Mouse (Mus musculus) right cerebral cortex, adult 2 months (tissue): ENCODE data around the gene Ankrd22.

Experiments
- DNase-seq, 2 experiments: peaks; one replicate each; pipeline ENCODE4 v3.0.0; 2021 to 2022; ENCODE audit warnings: low spot score in 2 of 2

Gene Ankrd22

DNA sequence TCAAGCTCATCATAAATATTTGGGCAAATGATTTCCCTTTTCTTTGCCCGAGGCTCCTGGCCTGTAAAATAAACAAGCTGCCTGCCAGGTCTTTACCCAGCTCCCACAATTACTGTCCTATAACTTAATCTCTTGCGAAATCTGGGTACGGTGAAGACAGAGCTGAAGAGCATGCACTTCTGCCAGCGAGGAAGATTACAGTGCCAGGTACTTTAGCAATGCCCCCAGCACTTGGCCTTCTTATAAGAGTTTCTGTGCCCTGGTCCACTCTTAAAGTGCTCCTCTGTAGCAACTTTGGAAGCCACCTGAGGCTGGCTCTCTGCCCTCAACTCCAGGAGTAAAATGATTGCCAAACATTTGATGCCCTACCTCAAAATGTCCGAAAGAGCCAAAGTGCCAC lies 70.5 kb downstream of the Ankrd22 start:
- no peak for DNase-seq

DNA sequence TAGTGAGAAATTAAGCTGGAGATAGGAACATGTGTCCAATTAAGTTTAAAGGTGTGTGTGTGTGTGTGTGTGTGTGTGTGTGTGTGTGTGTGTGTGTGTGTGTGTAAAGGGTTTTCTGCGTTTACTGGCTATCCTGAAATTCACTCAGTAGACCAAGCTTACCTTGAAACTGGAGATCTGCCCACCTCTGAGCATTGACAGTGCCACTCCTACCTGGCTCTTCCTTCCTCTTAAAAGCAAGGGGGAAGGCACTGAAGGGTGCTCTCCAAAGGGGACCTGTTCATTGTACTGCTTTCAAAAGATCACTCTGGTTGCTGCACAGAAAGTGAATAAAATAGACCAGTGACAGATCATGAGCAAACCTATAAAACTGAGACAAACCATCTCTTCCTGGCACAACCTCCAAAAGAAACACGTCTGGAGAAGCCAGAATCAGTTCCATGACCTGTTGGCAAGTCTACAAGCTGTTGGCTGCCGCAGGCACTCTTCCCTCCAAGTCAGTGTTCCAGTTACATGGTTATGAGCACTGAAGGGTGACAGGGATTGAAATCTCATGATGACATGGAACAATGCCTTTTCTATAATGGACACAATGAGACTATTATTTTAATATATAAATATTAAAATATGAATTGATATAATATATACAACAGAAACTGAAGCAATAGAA lies 76.7 kb downstream of the Ankrd22 start:
- DNase-seq = no peak

DNA sequence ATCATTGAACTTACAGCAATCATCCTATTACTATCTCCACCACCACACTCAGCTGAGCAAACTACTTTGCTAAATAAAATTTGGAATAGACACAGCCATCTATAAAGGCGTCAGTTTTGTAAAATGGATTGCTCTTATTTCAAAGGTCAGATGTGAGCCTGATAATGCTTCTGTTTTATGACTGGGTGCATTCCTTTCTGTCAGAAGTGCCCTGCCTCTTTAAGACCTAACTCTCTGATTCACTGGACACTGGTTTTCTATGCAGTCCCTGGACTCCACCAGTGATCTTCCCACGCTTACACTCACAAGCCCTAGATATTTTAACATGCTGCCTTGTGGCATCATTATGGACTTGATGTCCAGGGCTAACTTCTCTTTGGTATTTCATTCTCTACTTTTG lies 87.7 kb downstream of the Ankrd22 start:
- DNase-seq = no peak

- no peak for DNase-seq
Observed at GRCm38 (mm10) chr19:34074239-34074638, 91.6 kb downstream of the Ankrd22 start.
